Mouse (Mus musculus) megakaryocyte, adult 5-6 weeks (primary cell): ENCODE measurements around the gene Col6a6. TPM values are rescaled to one million over a fixed set of nuclear protein-coding genes. Genes with fewer than 3 reads are reported as not detected.

Source experiments
- ATAC-seq: 2 replicates; pipeline ENCODE4 v1.8.0; 2016; ENCODE audit warnings: mild to moderate bottlenecking, inconsistent platforms; ENCODE audit not compliant: poor library complexity, severe bottlenecking
- total RNA-seq, 2 experiments: library from RNA; stranded (forward) in 1 of 2; stranded (reverse) in 1 of 2; fragments of 153-499, 151-499 nt in 1 of 2; fragments of 221-1000, 200-1000 nt in 1 of 2; gene quantifications; 2 replicates each; pipeline versions ENCODE4 v1.2.3 to v1.2.4; 2015 to 2017

The Col6a6 gene
- total RNA-seq, 2 experiments from 2014 or later: not detected

- no peak for ATAC-seq
Measured at GRCm38 (mm10) chr9:105745861-105746260, 82.1 kb downstream of the Col6a6 start.

- no peak for ATAC-seq
Measured at GRCm38 (mm10) chr9:105740413-105740812, 87.5 kb downstream of the Col6a6 start.

GRCm38 (mm10) chr9:105739446-105739845 is 88.5 kb downstream of the Col6a6 start:
- no peak for ATAC-seq

GRCm38 (mm10) chr9:105737448-105737847 is 90.5 kb downstream of the Col6a6 start:
- ATAC-seq: no peak

GRCm38 (mm10) chr9:105735195-105735594 is 92.8 kb downstream of the Col6a6 start:
- no peak for ATAC-seq

- ATAC-seq: no peak
Measured at GRCm38 (mm10) chr9:105734651-105735050, 93.3 kb downstream of the Col6a6 start.

GRCm38 (mm10) chr9:105731976-105732375 is 96.0 kb downstream of the Col6a6 start:
- ATAC-seq: no peak

- no peak for ATAC-seq
Measured at GRCm38 (mm10) chr9:105720430-105720829, 107.5 kb downstream of the Col6a6 start.

- no peak for ATAC-seq
Measured at GRCm38 (mm10) chr9:105719851-105720395, 108.0 kb downstream of the Col6a6 start.

- ATAC-seq: no peak
Measured at GRCm38 (mm10) chr9:105719367-105719766, 108.6 kb downstream of the Col6a6 start.

GRCm38 (mm10) chr9:105712049-105712448 is 115.9 kb downstream of the Col6a6 start:
- ATAC-seq: no peak

GRCm38 (mm10) chr9:105705011-105705410 is 122.9 kb downstream of the Col6a6 start:
- no peak for ATAC-seq

GRCm38 (mm10) chr9:105704226-105704932 is 123.6 kb downstream of the Col6a6 start:
- ATAC-seq: no peak

- ATAC-seq: no peak
Measured at GRCm38 (mm10) chr9:105701966-105702365, 126.0 kb downstream of the Col6a6 start.

GRCm38 (mm10) chr9:105700702-105701101 is 127.3 kb downstream of the Col6a6 start:
- no peak for ATAC-seq

GRCm38 (mm10) chr9:105697764-105698396 is 130.1 kb downstream of the Col6a6 start:
- ATAC-seq: no peak

GRCm38 (mm10) chr9:105696818-105697564 is 131.0 kb downstream of the Col6a6 start:
- no peak for ATAC-seq

GRCm38 (mm10) chr9:105693854-105694253 is 134.1 kb downstream of the Col6a6 start:
- ATAC-seq: no peak

GRCm38 (mm10) chr9:105693056-105693455 is 134.9 kb downstream of the Col6a6 start:
- ATAC-seq: no peak

- no peak for ATAC-seq
Measured at GRCm38 (mm10) chr9:105692472-105692871, 135.5 kb downstream of the Col6a6 start.

GRCm38 (mm10) chr9:105689485-105689884 is 138.5 kb downstream of the Col6a6 start:
- no peak for ATAC-seq
